Mouse (Mus musculus) 3134 (cell line): ENCODE results near the gene Plppr3.
"Not testable (repeated sequence)": the region's sequence is repeated elsewhere in the genome, so short reads cannot be mapped to it uniquely, and the experiment has no call there.

Experiments
- DNase-seq: peaks from one replicate; pipeline ENCODE4 v3.0.0-alpha.2; 2011; ENCODE audit warnings: low spot score; ENCODE audit not compliant: insufficient read length; ENCODE audit errors: extremely low read depth

Gene Plppr3

GRCm38 (mm10) chr10:79906712-79907111 lies 32.3 kb upstream of the Plppr3 start:
- DNase-seq, result no peak

- DNase-seq, result no peak
Observed at GRCm38 (mm10) chr10:79900951-79901410, 26.5 kb upstream of the Plppr3 start.

- DNase-seq, result no peak
Observed at GRCm38 (mm10) chr10:79897316-79898245, 23.1 kb upstream of the Plppr3 start.

DNA sequence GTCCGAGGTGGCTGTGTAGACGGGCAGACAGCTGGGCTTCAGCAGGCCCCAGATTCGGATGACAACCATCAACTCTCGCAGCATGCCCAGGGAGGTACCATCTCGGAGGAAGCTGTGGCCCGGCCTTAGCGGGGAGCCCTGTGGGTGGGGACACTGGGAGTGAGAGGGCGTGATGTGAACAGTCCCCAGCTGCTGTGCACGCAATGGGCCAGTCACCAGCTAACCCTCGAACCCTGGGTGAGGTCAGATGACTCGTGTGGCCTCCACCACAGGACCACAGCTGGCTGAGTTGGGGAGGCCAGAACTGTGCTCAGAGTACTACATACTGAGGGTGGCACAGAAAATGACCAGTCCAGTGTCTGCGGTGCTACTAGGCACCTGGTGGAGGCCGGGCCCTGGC lies 22.4 kb upstream of the Plppr3 start:
- no peak for DNase-seq

DNA sequence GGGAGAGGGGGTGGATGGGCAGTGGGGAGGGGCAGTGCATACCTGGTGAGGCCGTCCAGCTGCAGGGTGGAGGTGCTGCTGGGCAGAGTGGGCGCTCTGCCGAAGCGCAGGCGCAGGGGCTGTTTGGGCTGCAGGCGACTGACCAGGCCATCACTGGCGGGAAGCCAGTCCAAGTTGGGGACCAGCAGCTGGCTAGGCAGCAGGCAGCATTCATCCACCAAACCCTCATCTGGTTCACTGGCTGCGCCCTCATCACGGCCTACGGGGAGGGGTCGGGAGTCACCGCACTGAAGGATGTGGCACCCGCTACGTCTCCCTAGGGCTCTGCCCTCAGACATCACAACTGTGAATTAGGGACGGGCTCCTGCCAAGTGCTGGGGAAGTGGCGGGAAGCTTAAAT lies 21.9 kb upstream of the Plppr3 start:
- no peak for DNase-seq

DNA sequence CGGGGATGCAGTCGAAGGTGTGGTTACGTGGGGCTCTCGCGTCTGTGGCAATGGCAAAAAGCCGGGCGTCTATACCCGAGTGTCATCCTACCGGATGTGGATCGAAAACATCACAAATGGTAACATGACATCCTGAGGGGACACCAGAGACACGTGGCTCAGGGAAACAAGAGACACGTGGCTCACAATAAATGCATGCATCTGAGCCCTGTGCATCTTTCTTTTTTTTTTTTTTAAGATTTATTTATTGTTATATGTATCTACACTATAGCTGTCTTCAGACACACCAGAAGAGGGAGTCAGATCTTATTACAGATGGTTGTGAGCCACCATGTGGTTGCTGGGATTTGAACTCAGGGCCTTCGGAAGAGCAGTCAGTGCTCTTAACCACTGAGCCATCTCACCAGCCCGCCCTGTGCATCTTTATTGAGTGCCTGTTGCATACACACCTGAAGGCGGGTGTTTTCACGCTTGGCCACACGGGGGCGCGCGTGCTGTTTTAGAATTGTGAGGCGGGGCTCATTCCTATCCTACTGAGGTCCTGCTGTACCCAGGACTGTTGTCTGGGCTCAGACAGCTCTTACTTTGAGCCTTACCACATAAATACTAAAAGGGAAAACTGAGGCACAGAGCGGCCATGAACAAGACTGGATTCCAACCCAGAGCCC lies 18.2 kb upstream of the Plppr3 start:
- DNase-seq, result peak; percentile 62

DNA sequence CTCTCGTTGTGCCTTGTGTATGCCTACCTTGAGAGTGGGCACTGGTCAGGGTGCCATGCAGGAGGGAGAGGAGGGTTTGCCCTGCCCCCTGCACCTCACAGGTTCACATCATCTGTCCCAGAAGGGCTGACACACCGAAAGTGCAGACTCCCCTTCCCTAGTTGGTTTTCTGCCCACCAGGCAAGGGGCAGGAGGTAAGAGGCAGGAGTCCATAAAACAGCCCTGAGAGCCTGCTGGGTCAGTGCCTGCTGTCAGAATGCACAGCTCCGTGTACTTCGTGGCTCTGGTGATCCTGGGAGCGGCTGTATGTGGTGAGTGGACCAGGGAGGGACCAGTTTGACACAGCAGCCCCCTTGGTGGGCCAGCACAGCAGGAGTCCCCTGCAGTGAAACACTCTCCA lies 16.2 kb upstream of the Plppr3 start, which contains the start of gene Cfd:
Gene Cfd, plus strand, starts transcription at position 184 of the 400 bp plus-strand sequence.
- no peak for DNase-seq

GRCm38 (mm10) chr10:79889386-79889785 lies 15.0 kb upstream of the Plppr3 start:
- DNase-seq, result no peak

DNA sequence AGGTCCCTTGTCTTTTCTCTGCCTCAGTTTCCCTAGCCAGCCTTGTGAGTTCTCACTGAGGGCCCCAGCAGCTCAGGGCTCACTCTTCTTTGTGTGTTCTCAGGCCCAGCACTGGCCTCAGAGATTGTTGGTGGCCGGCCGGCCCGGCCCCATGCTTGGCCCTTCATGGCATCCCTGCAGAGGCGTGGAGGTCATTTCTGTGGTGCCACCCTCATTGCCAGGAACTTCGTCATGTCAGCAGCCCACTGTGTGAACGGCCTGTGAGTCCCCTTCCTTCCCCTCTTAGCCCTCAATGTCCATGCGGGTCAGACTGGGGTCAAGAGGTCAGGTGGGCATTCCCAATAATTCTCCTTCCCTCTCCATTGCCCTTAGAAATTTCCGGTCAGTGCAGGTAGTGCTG lies 12.2 kb upstream of the Plppr3 start:
- no peak for DNase-seq

GRCm38 (mm10) chr10:79886054-79886453 lies 11.6 kb upstream of the Plppr3 start, which contains the start of gene Elane:
Gene Elane (plus strand): TSS chr10:79886247.
- DNase-seq, result no peak

DNA sequence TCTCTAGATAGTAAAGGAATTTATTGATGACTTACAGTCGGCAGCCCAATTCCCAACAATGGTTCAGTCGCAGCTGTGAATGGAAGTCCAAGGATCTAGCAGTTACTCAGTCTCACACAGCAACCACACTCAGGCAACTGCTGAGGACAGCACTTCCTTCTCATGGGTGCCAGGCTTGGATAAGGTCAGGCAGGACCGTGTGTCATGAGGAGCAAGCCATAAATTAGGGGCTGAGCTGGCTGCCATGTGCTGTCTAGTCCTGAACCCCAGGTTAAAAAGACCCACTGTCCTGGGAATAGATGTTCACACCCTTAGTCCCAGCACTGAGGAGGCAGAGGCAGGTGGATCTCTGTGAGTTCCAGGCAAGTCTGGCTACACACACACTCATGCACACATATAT lies 10.5 kb upstream of the Plppr3 start:
- not testable (repeated sequence) for DNase-seq

DNA sequence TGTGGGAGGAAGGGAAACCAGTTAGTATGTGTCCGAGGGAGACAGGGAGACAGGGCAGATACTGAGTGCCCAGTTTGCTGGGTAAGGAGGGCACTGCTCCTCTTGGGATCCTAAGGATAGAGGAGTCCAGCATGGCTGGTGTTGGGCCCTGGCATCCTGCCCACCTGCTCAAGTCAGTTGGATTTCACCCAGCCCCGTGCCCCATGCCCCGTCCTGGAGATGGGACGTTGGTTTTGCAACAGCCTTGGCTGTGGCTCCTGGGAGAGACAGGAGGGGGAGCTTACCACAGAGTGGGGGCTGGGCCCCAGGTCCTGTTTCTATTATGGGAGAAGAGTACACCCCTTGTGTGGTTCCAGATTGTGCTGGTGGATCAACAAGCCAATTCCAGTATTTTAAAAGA lies 10.0 kb upstream of the Plppr3 start:
- DNase-seq, result peak; percentile 58

- DNase-seq, result peak; percentile 67
Observed at GRCm38 (mm10) chr10:79883297-79884084, 9.1 kb upstream of the Plppr3 start.

GRCm38 (mm10) chr10:79881981-79882380 lies 7.5 kb upstream of the Plppr3 start:
- DNase-seq, result no peak

- DNase-seq, result no peak
Observed at GRCm38 (mm10) chr10:79880721-79881120, 6.3 kb upstream of the Plppr3 start.

DNA sequence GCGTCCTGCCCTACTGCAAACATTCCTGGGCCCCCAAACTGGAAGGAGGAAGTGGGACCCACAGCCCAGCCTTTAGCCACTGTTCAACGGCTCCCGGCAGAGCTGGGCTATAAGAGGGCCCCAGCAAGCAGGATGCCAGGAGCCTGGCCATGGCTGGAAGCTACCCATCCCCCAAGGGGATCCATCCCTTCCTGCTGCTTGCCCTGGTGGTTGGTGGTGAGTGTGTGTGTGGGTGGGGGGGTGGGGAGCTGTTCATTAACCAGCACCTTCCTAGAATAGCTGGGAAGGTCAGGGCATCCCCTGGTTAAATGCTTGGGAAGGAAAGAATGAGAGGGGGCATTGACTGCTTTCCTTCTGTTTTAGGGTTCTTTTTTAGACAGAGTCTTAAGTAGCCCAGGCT lies 5.1 kb upstream of the Plppr3 start:
- no peak for DNase-seq

DNA sequence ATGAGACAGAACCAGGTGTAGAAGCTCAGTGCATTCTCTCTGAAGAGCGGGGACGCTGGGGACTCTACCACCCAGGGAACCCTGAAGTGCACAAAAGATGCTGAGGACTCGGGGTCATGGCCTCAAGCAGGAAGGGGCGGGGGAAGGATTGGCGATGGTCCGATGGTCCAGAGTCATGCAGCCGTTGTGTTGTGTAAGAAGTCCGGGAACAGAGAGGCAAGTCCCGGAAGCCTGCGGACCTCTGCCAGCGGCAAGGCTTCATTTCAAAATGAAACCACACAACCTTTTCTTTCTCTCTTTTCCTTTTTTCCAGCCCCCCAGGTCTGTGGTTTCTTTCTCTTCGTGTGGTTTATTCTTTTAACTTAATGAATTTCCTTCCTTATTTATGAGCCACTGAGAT lies 3.3 kb upstream of the Plppr3 start:
- DNase-seq, result no peak

DNA sequence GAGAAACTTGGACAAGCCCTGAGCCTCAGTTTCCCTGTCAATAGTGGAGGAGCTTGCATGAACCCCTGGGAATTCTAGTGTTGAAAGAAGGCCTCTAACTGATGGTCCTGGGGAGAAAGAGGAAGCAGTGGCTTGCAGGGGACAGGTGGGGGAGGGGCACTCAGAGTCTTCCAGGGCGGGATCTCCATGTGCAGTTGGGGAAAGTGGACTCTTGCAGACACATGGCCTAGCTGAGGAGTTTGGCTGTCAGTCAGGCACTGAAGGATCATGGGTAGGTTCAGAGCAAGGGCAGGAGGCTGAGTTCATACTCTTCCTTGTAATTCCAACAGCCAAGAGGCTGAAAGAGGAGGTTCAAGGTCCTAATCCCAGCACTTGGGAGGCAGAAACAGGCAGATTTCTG lies 2.7 kb upstream of the Plppr3 start:
- DNase-seq, result no peak

GRCm38 (mm10) chr10:79873715-79874289 lies 632 bp downstream of the Plppr3 start:
- no peak for DNase-seq

DNA sequence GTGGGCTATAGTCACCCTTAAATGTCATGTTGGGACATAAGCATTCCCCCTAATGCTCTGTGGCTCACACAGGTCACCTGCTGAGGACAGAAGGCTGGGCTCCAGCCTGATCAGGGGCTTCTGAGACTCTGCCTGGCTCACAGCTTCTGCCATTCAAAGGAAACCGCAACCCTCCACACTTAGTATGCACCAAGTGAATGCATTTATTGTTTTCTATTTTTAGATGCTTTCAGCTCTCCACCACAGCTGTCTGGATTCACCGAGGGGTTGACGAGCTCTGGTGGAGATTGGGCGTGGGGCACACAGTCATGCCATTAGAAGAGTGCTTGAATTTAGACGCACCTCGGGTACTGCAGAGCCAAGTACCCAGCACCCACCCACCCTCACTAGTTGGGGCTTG lies 1.1 kb downstream of the Plppr3 start:
- no peak for DNase-seq

DNA sequence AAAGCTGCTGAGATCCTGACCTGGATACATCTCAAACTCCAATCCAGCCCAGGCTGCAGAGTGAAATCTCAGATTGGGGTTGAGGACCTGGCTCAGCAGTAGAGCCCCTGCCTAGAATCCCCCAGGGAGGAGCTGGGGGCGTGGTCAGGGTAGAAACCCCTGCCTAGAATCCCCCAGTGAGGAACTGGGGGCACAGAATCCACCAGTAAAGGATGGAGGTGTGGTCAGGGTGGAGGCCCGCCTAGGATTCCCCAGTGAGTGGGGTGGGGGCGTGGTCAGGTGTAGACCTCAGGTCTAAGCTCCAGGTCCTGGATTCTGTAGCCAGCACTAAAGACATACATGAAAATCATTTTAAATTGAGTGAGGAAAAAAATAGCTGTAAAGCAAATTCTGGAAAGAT lies 1.6 kb downstream of the Plppr3 start:
- DNase-seq, result no peak
